Mouse (Mus musculus) liver, postnatal 0 days (tissue): ENCODE data around the gene Syt9. TPM values are rescaled to one million over a fixed set of nuclear protein-coding genes. Genes with fewer than 3 reads are reported as not detected.
"Not testable (repeated sequence)": the region's sequence is repeated elsewhere in the genome, so short reads cannot be mapped to it uniquely, and the experiment has no call there.

ENCODE experiments used
- ATAC-seq: fragments of 200-750 bp; cut with Nextera tagmentation; 2 replicates; pipeline ENCODE4 v1.8.0; 2017; ENCODE audit warnings: mild to moderate bottlenecking, moderate library complexity
- DNase-seq: peaks from one replicate; pipeline ENCODE4 v3.0.0-alpha.2; 2016
- H3K27ac ChIP-seq: fragments of 300-500 bp; sonication (generic); 2 replicates; pipeline ENCODE4 v1.5.1; 2014; ENCODE audit warnings: antibody characterized with exemption, moderate library complexity, mild to moderate bottlenecking, low read depth
- H3K27me3 ChIP-seq: fragments of 300-500 bp; sonication (generic); 2 replicates; pipeline ENCODE4 v1.6.1; 2014; ENCODE audit warnings: low read length, control low read depth, mixed read lengths; ENCODE audit not compliant: insufficient read depth
- H3K36me3 ChIP-seq: fragments of 300-500 bp; sonication (generic); replicated peaks from 2 replicates; pipeline ENCODE4 v1.6.1; 2014; ENCODE audit warnings: mild to moderate bottlenecking, control low read depth, low read length, moderate library complexity, mixed read lengths; ENCODE audit not compliant: insufficient read depth
- H3K4me1 ChIP-seq: fragments of 300-500 bp; sonication (generic); 2 replicates; pipeline ENCODE4 v1.6.1; 2014; ENCODE audit warnings: antibody characterized with exemption, mild to moderate bottlenecking, control low read depth; ENCODE audit not compliant: insufficient read depth
- H3K4me2 ChIP-seq: fragments of 300-500 bp; sonication (generic); 2 replicates; pipeline ENCODE4 v1.6.1; 2014; ENCODE audit warnings: low read depth, mild to moderate bottlenecking, low read length, moderate library complexity, mixed read lengths
- H3K4me3 ChIP-seq: fragments of 300-500 bp; sonication (generic); 2 replicates; pipeline ENCODE4 v1.5.1; 2014; ENCODE audit warnings: low read depth, low read length
- H3K9ac ChIP-seq: fragments of 300-500 bp; sonication (generic); replicated peaks from 2 replicates; pipeline ENCODE4 v1.6.1; 2014; ENCODE audit warnings: mild to moderate bottlenecking, moderate library complexity
- H3K9me3 ChIP-seq: fragments of 300-500 bp; sonication (generic); 2 replicates; pipeline ENCODE4 v1.6.1; 2016; ENCODE audit warnings: mild to moderate bottlenecking, control low read depth, low read length, mixed read lengths
- CTCF ChIP-seq: sonication (generic); IDR thresholded peaks from 2 replicates; pipeline ENCODE4 v1.5.1; 2016; ENCODE audit warnings: antibody characterized with exemption, low read depth
- EP300 ChIP-seq: IDR thresholded peaks from 2 replicates; pipeline ENCODE4 v1.6.1; 2016; ENCODE audit warnings: antibody characterized with exemption, low read depth, mild to moderate bottlenecking
- WGBS: fragments of 180-500 bp; shearing (Covaris S2); extraction: QIAGEN DNeasy Blood & Tissue Kit; methylation state at CpG from one replicate; pipeline ENCODE4 v1.1.7; 2014; ENCODE audit not compliant: insufficient replicate concordance; 5-methylcytosine and 5-hydroxymethylcytosine counted together
- polyA plus RNA-seq: library from polyadenylated mRNA; unstranded; fragments of >200 nt; fragmentation: Nextera tagmentation; extraction: Ambion mirVana; gene quantifications from 2 replicates; pipeline ENCODE4 v1.2.1, GENCODE M21; 2015

Syt9 gene
- polyA plus RNA-seq, 1 experiment from 2014 or later: 0.23 TPM

DNA sequence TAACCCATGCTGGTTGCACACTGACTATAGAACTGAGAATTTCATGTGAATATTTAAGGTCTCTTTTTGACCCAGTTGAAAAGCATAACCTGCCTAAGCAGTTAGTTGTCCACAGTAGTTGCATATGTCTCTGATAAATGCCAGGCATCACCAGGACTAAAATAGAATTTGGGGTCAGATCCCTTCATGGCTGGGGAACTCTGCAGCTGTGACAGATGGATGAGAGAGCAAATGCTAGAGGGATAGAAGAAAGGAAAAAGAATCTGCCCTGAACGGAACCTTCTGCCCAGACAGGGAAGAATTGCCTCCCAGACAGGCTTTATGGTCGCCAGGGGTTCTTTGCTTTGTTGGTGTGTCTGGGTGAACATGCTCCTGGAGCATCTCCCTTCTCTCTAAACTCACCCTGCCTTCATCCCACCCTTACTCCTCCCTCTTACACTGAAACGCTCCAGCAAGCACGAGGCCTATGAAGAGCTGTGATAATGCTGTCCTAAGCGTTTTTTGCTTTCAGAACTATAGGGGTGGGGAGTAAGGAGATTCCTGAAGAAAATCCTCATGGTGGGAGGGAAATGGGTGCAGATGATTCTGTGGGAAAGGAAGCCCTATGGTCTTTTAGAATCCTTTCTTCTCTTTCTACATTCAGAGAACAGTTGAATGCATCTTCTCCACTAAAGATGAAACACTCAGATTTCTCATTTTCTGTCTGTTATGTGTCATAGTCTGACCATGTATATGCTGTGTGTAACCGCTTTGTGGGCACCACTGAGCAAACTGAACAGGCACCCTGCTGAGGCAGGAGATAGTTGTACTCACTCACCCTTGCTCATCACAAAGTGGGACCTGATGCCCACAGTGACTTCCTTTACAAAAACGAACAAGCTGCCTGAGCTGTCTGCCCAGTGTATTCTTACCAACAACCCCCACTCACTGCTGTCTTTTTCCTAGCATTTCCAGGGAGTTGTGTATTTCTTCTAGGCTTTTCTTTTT lies 108.7 kb downstream of the Syt9 start:
- Histone ChIP-seq H3K9me3 (no peaks in the 10 kb centered on the region), H3K27ac (no peak overlapping the region), H3K36me3 (no peaks in the 10 kb centered on the region), H3K4me2 (no peak overlapping the region), H3K9ac (no peak overlapping the region), H3K4me1 (no peaks in the 10 kb centered on the region), H3K27me3 (no peaks in the 10 kb centered on the region), H3K4me3 (no peak overlapping the region)
- TF ChIP-seq CTCF (no peak), EP300 (no peak)
- DNase-seq (no peak), ATAC-seq (no peak)
- WGBS: 52% methylated on average over 7 of the region's 7 CpGs

DNA sequence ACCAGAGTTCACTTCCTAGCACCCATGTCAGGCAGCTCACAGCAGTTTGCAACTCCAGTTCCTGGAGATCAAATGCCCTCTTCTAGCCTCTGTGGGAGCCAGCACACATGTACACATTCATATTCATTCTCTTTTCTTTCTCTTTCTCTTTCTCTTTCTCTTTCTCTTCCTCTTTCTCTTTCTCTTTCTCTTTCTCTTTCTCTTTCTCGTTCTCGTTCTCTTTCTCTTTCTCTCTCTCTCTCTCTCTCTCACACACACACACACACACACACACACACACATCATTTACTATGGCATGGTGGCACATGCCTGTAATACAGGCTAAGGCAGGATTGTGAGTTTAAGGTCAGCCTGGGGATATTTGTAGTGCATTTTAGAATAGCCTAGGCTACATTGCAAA lies 115.2 kb downstream of the Syt9 start:
- H3K9me3 ChIP-seq, H3K4me3 ChIP-seq, H3K4me1 ChIP-seq, H3K27me3 ChIP-seq, H3K9ac ChIP-seq, H3K4me2 ChIP-seq, ATAC-seq, DNase-seq, H3K27ac ChIP-seq, H3K36me3 ChIP-seq: not testable (repeated sequence)
- 77% methylated on average over 2 of the region's 2 CpGs for WGBS

DNA sequence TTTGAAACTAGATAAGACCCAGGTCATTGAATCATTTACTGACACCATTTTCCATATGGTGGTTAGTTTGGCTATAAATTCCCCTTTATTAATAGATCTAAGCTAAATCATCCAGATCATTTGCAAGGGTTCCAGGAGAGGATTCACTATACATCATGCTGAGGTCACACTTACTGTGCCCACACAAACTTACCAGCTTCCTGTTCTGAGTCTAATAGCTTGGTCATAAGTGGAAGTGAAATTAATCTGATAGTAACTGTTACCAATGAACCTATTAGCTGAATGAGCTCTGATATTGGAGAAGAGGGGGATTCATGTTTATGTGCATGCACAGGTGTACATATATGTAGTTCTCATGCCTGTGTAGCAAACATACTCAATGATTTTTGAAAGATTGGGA lies 124.9 kb downstream of the Syt9 start:
- no peak for ATAC-seq
- no peaks in the 10 kb centered on the region for H3K27me3 ChIP-seq

DNA sequence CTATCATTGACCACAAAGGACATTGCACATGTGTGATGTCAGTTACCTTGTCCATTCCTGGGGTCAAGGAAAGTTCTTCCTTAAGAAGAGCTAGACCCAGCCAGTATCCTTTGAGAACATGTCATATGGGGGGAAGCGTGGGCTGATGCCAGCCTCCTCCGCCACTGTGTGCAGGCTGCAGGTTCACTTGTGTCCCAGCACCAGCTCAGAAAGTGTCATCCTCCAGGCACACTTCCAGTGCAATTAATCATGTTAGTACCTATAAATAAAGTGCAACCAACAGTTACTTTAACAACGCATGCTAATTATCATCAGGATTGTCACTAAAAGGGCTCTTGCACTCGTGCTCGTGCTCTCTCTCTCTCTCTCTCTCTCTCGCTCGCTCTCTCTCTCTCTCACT lies 126.4 kb downstream of the Syt9 start:
- Histone ChIP-seq H3K4me2 (no peak overlapping the region), H3K27me3 (no peaks in the 10 kb centered on the region), H3K9me3 (no peaks in the 10 kb centered on the region), H3K4me3 (no peak overlapping the region), H3K36me3 (no peaks in the 10 kb centered on the region), H3K9ac (no peak overlapping the region), H3K4me1 (no peaks in the 10 kb centered on the region), H3K27ac (no peak overlapping the region)
- DNase-seq (no peak), ATAC-seq (no peak)
- 85% methylated on average over 7 of the region's 7 CpGs for WGBS
- no peak for TF ChIP-seq EP300
- TF ChIP-seq CTCF: no peak

More for the DNA sequence above, 124.9 kb downstream of the Syt9 start:
- Histone ChIP-seq H3K4me3 (no peak overlapping the region), H3K9ac (no peak overlapping the region), H3K36me3 (no peaks in the 10 kb centered on the region), H3K4me2 (no peak overlapping the region), H3K27ac (no peak overlapping the region), H3K4me1 (no peaks in the 10 kb centered on the region), H3K9me3 (no peaks in the 10 kb centered on the region)
- DNase-seq: no peak
- TF ChIP-seq CTCF (no peak), EP300 (no peak)

DNA sequence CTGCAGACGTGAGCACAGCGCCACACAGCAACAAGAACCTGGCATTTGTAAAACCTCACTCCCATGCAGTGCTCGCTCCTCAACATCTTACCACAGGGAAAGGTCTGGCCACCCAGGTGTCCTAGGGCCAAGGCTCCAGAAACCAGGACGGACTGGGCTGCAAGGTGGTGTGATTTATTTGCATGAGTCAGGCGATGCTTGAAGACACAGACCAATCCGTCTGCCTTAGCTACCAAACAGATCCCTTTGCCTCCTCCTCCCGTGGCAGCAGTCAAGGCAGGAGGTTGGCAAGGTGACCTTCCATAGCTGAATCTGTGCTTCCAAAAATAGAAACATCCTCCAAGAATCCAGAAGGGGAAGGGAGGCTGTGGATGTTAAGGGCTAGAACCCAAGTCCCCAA lies 130.1 kb downstream of the Syt9 start:
- 64% methylated on average over 7 of the region's 7 CpGs for WGBS
- ATAC-seq: no peak
- H3K9me3 ChIP-seq: no peaks in the 10 kb centered on the region

DNA sequence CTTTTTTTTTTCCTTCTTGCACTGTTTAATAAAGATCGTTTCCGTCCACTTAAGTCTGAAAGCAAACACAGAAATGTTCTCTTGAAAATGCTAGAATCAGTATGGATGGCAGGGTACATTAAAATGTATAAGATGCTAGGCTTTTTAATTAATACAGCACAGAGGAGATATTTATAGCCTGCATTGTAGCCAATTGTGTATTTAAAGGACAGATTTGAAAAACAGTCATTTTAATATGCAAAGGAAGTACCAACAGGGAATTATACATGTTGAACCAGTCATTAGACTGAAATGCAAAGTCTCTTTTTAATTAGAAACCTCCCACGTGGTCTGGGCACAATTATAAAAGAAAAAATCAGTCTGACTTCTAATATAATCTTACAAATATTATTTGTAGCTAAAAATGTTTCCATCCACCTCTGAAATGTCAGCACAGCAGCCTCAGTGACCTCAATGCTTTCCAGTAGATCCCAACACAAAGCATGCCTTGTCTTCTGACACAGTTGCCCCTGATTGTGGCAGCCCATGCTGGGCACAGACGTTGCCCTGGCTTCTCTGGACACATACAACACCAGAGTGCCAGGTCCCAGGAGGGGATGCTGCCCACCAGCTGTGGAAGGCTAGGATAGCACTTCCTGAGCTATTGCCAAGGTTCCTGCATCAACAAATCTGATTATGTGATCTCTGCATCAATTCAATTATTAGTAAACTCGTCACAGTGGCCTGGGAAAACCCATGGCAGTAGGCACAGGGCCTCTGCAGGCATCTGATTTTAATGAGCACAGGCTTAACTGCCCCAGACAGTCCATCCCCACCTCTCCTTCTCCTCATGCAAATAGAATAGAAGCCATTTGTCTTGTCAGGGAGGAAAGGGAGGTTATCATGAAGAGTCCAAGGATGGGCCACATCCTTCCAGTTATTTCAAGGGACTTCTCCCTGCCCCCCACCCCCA lies 134.5 kb downstream of the Syt9 start:
- Histone ChIP-seq H3K4me2 (no peak overlapping the region), H3K4me3 (no peak overlapping the region), H3K9ac (no peak overlapping the region), H3K27me3 (no peaks in the 10 kb centered on the region), H3K27ac (no peak overlapping the region), H3K36me3 (no peaks in the 10 kb centered on the region), H3K4me1 (no peaks in the 10 kb centered on the region), H3K9me3 (no peaks in the 10 kb centered on the region)
- TF ChIP-seq CTCF (no peak), EP300 (no peak)
- no peak for DNase-seq
- 53% methylated on average over 5 of the region's 5 CpGs for WGBS
- no peak for ATAC-seq

More for the DNA sequence above, 130.1 kb downstream of the Syt9 start:
- H3K9ac ChIP-seq: no peak overlapping the region
- H3K4me1 ChIP-seq: no peaks in the 10 kb centered on the region
- H3K27ac ChIP-seq: no peak overlapping the region
- no peaks in the 10 kb centered on the region for H3K36me3 ChIP-seq
- no peak for DNase-seq
- H3K4me3 ChIP-seq: no peak overlapping the region
- H3K4me2 ChIP-seq: no peak overlapping the region
- no peaks in the 10 kb centered on the region for H3K27me3 ChIP-seq
- TF ChIP-seq CTCF: no peak
- no peak for TF ChIP-seq EP300
